Mouse (Mus musculus) mouse embryonic stem cell (cell line): Measurements from ENCODE around the gene Olfr819.
"Not testable (repeated sequence)": the region's sequence is repeated elsewhere in the genome, so short reads cannot be mapped to it uniquely, and the experiment has no call there.

Experiments
- in situ Hi-C, 2 experiments: fragments of 300-500 bp; cut with MboI; formaldehyde crosslinking; loops; 1 replicate in 1 of 2; 3 replicates in 1 of 2; pipeline ENCODE4 v1.14.3; 2019 to 2020; ENCODE audit warnings: low sequenced_read_pairs in 2 of 2, low pct_unique_long_range_greater_than_20kb in 1 of 2, mixed read lengths in 1 of 2; ENCODE audit not compliant: unreplicated experiment in 1 of 2

Gene Olfr819

DNA sequence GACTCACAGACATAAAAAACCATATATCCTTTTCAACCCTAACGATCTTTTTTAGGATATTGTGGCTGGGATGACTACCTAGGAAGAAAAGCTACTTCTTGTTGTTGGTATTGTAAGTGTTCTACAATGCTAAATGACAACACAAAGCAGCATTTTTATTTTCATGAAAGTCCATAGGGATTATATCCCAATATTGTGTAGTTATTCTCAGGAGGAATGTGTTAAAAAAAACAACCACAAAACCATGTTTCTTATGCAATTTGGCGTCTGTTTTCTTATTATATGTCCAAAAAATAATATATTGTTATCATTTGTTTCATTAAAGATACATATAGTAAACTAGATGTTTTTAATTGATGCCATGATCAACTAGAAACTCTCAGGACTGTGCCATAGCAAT, at the start of gene Olfr819:
Gene Olfr819, minus strand, starts transcription at position 101 of the 400 bp plus-strand sequence.
- in situ Hi-C loops: not testable (repeated sequence)

DNA sequence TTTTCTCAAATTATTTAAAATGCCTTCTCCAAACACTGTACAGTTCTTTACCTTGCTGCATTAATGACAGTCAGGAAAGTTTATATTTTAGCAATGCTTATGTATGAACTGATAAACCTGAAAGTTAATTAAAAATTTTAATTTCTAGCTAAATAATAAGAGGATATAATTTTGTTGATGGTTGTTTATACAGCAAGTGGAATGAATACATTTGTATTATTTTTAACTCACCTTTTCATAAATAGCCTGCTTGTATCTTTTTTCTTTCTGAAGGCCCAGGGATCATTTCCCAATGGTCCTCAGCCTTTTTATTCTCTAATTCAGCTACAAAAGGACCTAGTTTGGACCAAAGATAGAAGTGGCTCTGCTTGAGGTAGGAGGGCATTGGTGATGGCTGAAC, 45.3 kb upstream of the Olfr819 start, which contains the start of gene Olfr820:
Gene Olfr820, plus strand, starts transcription at position 301 of the 400 bp plus-strand sequence.
- in situ Hi-C loops: no loop called here

DNA sequence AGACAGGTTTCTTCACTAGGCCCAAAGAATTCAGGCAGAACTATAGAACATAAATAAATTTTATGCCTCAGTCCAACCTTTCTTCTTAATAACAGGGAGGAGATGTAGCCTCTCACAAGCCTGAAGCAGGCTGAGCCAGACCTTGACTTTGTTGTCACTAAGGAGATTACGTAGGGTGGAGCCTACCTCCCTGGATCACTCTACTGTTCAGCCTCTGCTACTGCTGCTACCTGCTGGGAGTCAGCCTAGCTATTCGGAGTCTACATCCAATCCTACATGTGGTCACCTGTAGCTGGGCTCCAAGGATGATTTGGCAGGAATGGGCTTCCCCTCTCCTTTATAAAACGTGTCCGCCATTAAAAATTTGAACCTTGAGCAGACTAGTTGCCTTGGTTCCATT, 38.3 kb upstream of the Olfr819 start:
- in situ Hi-C loops: not testable (repeated sequence)

DNA sequence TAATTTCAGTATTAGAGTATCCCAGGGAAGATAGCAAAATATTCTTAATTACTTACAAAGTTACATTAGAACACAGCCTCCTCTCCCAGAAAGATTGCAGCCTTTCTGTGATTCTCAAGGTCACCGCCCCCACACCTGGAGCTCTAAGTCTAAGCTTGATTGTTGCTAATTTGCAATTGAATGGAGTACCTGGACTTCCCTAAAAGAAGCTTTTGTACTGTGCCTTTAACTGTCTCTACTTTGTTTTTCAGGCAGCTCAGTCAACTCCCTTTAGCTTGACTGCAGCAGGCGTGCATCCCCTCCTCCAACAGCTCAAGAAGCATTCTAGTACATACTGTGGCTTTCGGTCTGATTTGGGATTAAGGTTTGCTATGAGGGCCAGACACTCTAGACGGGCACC, 37.0 kb upstream of the Olfr819 start:
- in situ Hi-C loops: not testable (repeated sequence)

DNA sequence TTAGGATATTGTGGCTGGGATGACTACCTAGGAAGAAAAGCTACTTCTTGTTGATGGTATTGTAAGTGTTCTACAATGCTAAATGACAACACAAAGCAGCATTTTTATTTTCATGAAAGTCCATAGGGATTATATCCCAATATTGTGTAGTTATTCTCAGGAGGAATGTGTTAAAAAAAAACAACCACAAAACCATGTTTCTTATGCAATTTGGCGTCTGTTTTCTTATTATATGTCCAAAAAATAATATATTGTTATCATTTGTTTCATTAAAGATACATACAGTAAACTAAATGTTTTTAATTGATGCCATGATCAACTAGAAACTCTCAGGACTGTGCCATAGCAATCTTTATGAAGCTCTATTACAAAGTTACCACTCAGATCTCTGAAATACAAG, 17.9 kb upstream of the Olfr819 start, which contains the start of gene Gm10310:
Gene Gm10310, minus strand, starts transcription at position 101 of the 400 bp plus-strand sequence.
- in situ Hi-C loops: loop anchor here in 1 of 2 experiments (10.0 kb wide), 1 partner anchor 100 kb away; no protein-coding TSS in a partner anchor

DNA sequence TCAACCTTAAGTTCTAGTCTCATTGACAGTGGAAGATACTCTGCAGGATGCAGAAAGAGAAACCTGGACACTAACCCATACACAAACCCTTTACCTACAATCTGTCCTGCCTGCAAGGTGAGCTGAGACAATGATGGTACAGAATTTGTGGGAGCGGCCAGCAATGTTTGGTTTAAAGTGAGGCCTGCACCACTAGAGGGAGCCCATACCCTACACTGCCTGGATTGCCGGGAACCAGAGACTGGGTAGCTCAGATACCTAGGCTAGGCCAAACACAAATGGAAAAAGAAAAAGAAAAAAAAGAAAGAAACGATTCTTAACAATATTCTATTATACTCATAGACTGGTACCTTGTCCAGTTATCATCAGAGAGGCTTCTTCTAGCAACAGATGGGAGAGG, 14.8 kb upstream of the Olfr819 start:
- in situ Hi-C loops: loop anchor here in 1 of 2 experiments (10.0 kb wide), 1 partner anchor 103 kb away; no protein-coding TSS in a partner anchor

DNA sequence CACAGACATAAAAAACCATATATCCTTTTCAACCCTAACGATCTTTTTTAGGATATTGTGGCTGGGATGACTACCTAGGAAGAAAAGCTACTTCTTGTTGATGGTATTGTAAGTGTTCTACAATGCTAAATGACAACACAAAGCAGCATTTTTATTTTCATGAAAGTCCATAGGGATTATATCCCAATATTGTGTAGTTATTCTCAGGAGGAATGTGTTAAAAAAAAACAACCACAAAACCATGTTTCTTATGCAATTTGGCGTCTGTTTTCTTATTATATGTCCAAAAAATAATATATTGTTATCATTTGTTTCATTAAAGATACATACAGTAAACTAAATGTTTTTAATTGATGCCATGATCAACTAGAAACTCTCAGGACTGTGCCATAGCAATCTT, 9.0 kb upstream of the Olfr819 start, which contains the start of gene Olfr247:
Gene Olfr247, minus strand, starts transcription at position 101 of the 400 bp plus-strand sequence.
- in situ Hi-C loops: not testable (repeated sequence)

DNA sequence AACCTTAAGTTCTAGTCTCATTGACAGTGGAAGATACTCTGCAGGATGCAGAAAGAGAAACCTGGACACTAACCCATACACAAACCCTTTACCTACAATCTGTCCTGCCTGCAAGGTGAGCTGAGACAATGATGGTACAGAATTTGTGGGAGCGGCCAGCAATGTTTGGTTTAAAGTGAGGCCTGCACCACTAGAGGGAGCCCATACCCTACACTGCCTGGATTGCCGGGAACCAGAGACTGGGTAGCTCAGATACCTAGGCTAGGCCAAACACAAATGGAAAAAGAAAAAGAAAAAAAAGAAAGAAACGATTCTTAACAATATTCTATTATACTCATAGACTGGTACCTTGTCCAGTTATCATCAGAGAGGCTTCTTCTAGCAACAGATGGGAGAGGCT, 5.9 kb upstream of the Olfr819 start:
- in situ Hi-C loops: not testable (repeated sequence)

DNA sequence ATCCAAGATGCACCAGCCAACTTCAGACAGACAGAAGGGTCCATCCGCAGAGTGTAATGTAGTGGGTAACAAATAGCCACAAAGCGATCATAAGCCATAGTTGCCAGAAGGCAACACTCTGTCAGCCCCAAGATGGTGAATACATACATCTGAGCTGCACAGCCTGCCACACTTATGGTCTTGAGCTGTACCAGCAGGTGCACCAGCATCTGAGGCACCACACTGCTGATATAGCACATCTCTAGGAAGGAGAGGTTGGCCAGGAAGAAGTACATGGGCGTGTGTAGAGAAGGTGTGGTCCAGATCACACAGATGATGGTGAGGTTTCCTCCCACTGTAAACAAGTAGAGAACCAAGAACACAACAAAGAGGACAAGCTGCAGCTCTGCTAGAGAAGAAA, 834 bp downstream of the Olfr819 start:
- in situ Hi-C loops: not testable (repeated sequence)

DNA sequence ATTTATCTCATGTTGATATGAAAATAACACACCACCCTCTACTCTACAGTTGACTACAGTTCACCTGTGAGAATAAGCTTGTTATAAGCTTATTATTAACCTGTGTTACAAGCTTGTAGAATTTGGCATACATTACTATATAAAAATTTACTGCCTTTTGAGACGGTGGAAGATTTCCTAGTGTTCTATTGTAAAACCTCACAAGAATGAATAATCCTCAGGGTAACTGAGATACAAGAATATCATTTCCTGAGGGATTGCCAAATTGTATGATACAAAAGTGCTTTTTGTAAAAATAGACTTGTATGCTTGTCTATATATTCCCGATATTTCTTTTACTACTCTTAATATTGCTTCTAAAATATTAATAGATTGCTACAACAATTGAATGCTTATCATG, 18.1 kb downstream of the Olfr819 start, which contains the start of gene Olfr818:
Gene Olfr818, minus strand, starts transcription at position 101 of the 400 bp plus-strand sequence.
- in situ Hi-C loops: no loop called here

DNA sequence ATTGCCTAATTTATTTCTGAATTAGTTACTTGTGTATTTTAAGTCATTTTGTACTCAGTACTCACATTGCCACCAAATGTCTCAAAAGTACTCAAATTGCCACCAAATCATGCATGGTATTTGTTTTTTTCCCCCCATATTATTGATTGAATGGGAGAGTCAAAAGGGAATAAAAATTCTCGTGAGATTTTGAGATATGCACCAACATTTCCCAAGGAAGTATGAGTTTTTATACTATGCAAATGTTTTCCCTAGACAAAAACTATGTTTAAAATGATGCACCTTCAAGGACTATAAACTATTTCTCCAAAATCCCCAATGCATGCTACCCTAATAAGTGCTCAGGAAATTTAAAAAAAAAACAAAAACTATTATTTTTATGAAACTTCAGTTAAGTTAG, 51.6 kb downstream of the Olfr819 start, which contains the start of gene Olfr816:
Gene Olfr816, minus strand, starts transcription at position 101 of the 400 bp plus-strand sequence.
- in situ Hi-C loops: no loop called here
